Mouse (Mus musculus) kidney, adult 2 months (tissue): ENCODE measurements around the gene Gm28230.

ENCODE experiments used
- CTCF ChIP-seq: fragments of 200-500 bp; conservative IDR thresholded peaks from 2 replicates; pipeline ENCODE4 v1.5.1; 2011; ENCODE audit warnings: low read depth, mild to moderate bottlenecking, control low read depth, low read length, moderate library complexity, mixed read lengths; ENCODE audit not compliant: insufficient read depth, insufficient read length
- POLR2A ChIP-seq: fragments of 200-500 bp; IDR thresholded peaks from one replicate; pipeline ENCODE4 v1.6.1; 2011; ENCODE audit warnings: low read depth, low read length, control low read depth

- TF ChIP-seq CTCF (no peak), POLR2A (no peak)
Measured at GRCm38 (mm10) chr2:74747661-74748141, 21.2 kb downstream of the Gm28230 start.
